Mouse (Mus musculus) E14TG2a.4 (cell line): ENCODE measurements around the gene Ciapin1.

Experiments used
- CTCF ChIP-seq: conservative IDR thresholded peaks from 2 replicates; pipeline ENCODE4 v1.5.1; 2014; ENCODE audit warnings: low read length
- POU5F1 ChIP-seq: IDR thresholded peaks from 2 replicates; pipeline ENCODE4 v1.6.1; 2014; ENCODE audit warnings: low read length, borderline replicate concordance

DNA sequence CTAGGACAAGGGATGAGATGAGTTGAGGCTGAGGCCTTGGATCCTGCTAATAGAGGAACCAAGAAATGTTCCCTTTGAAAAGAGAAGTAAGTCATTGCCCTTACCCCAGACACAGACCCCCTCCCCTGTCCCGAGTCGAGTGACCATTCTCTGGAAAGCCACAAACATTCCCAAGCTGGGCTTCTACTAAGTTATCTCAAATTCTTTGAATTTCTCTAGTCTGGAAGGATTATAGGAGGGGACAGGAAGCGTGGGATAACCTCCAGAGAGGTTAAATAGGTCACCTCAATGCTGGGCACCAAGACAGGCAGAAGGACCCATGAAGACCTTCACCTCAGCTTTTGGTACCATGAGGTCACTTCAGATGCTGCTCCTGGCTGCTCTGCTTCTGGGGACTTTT, 28.0 kb downstream of the Ciapin1 start, which contains the start of gene Ccl17:
- no peak for TF ChIP-seq CTCF
- TF ChIP-seq POU5F1: no peak
